Mouse (Mus musculus): Measurements from ENCODE around the gene Heatr5a. TPM values are rescaled to one million over a fixed set of nuclear protein-coding genes. Genes with fewer than 3 reads are reported as not detected.

Gene Heatr5a
- polyA plus RNA-seq, 1 experiment from 2014 or later: 12.8 TPM

- 87% methylated on average over 10 of the region's 10 CpGs for WGBS
Observed at GRCm38 (mm10) chr12:51947498-51947945, 23.6 kb downstream of the Heatr5a start.

GRCm38 (mm10) chr12:51945331-51945730, 25.8 kb downstream of the Heatr5a start:
- 92% methylated on average over 9 of the region's 9 CpGs for WGBS
- Histone ChIP-seq H3K9ac (ENCODE audit: low read length) (no peak overlapping the region), H3K36me3 (ENCODE audit: control insufficient read depth, insufficient read depth, low read length) (peaks cover 24% of the 10 kb centered on the region), H3K27ac (ENCODE audit: low read length) (no peak overlapping the region), H3K4me2 (ENCODE audit: low read depth, low read length) (no peak overlapping the region), H3K4me1 (ENCODE audit: control insufficient read depth, insufficient read depth, low read length) (no peaks in the 10 kb centered on the region), H3K27me3 (ENCODE audit: control insufficient read depth, insufficient read depth, low read length) (no peaks in the 10 kb centered on the region), H3K4me3 (replicated peaks; ENCODE audit: low read length) (no peak overlapping the region), H3K9me3 (replicated peaks; ENCODE audit: control insufficient read depth, low read length) (peaks cover 4% of the 10 kb centered on the region; the same call in 1 of the 2 replicates)
- ATAC-seq (ENCODE audit: insufficient read depth, low FRiP score): no peak

More at GRCm38 (mm10) chr12:51947498-51947945, 23.6 kb downstream of the Heatr5a start:
- no peak overlapping the region for H3K27ac ChIP-seq (ENCODE audit: low read length)
- peaks cover 33% of the 10 kb centered on the region for H3K36me3 ChIP-seq (ENCODE audit: control insufficient read depth, insufficient read depth, low read length)
- H3K9me3 ChIP-seq (replicated peaks; ENCODE audit: control insufficient read depth, low read length): peaks cover 4% of the 10 kb centered on the region; the same call in 1 of the 2 replicates
- no peak overlapping the region for H3K4me2 ChIP-seq (ENCODE audit: low read depth, low read length)
- H3K27me3 ChIP-seq (ENCODE audit: control insufficient read depth, insufficient read depth, low read length): no peaks in the 10 kb centered on the region
- H3K4me1 ChIP-seq (ENCODE audit: control insufficient read depth, insufficient read depth, low read length): no peaks in the 10 kb centered on the region
- no peak overlapping the region for H3K4me3 ChIP-seq (replicated peaks; ENCODE audit: low read length)
- H3K9ac ChIP-seq (ENCODE audit: low read length): no peak overlapping the region
- no peak for ATAC-seq (ENCODE audit: insufficient read depth, low FRiP score)

DNA sequence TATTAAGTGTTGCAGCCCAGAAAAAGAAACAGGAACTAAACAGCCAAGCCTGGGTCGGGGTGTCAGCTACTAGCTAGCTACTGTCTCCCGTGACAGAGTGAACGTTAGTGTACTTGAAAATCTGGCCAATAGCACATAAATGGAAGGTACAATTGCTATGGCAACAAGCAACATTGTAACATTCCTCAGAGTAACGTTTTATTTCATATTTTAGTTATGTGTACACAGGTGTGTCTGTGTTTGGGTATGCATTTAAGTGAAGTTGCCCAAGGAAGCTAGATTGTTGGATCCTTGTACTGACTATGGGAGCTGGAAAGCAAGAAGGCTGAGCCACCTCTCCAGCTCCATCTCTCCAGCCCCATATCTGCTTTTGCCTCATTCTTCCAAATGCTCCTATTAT, 31.3 kb downstream of the Heatr5a start:
- Histone ChIP-seq H3K27me3 (ENCODE audit: control insufficient read depth, insufficient read depth, low read length) (no peaks in the 10 kb centered on the region), H3K36me3 (ENCODE audit: control insufficient read depth, insufficient read depth, low read length) (peaks cover 13% of the 10 kb centered on the region; the same call in 1 of the 2 replicates)

DNA sequence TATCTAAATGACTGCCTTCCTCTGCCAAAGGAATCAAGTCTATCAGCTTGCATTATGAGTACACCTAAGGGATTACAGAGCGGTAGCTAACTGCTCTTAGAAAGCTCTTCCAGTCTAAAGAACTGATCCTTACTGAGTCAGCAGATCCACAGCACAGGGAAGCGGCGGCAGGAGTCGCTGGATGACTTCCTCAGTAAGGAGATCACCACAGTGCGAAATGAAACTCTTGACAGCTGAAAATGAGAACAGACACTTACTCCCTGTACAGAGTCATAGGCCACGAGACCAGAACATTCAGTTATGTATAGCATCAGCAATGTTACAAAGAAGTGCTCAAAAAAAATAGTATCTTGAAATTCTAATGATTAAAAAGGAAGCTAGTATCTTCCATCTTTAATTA, 33.2 kb downstream of the Heatr5a start:
- H3K36me3 ChIP-seq (ENCODE audit: control insufficient read depth, insufficient read depth, low read length): peaks cover 14% of the 10 kb centered on the region; the same call in 1 of the 2 replicates

More for the DNA sequence above, 31.3 kb downstream of the Heatr5a start:
- 70% methylated on average over 4 of the region's 4 CpGs for WGBS
- Histone ChIP-seq H3K4me1 (ENCODE audit: control insufficient read depth, insufficient read depth, low read length) (no peaks in the 10 kb centered on the region), H3K9ac (ENCODE audit: low read length) (no peak overlapping the region), H3K4me2 (ENCODE audit: low read depth, low read length) (no peak overlapping the region), H3K27ac (ENCODE audit: low read length) (no peak overlapping the region), H3K4me3 (replicated peaks; ENCODE audit: low read length) (no peak overlapping the region), H3K9me3 (replicated peaks; ENCODE audit: control insufficient read depth, low read length) (no peaks in the 10 kb centered on the region)
- no peak for ATAC-seq (ENCODE audit: insufficient read depth, low FRiP score)

DNA sequence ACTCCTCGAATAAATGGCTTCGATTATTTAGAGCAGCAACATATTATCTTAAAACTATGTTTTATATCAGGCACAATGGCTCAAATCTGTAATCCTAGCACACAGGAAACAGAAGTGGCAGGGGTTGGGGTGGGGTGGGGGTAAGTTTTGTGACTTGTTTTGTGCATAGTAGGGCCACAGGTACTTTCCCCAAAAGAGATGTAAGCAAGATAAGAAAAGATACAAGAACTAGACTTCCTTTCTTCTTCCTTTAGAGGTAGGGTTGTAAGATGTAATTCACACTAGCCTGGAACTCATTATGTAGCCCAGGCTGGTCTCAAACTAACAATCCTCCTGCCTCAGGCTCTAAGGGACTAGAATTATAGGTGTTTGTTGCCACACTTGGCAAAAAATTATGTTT, 41.5 kb downstream of the Heatr5a start:
- no peak overlapping the region for H3K9ac ChIP-seq (ENCODE audit: low read length)
- no peak overlapping the region for H3K4me3 ChIP-seq (replicated peaks; ENCODE audit: low read length)
- H3K27me3 ChIP-seq (ENCODE audit: control insufficient read depth, insufficient read depth, low read length): no peaks in the 10 kb centered on the region
- WGBS: 95% methylated on average over 2 of the region's 2 CpGs
- H3K9me3 ChIP-seq (replicated peaks; ENCODE audit: control insufficient read depth, low read length): no peaks in the 10 kb centered on the region
- H3K4me1 ChIP-seq (ENCODE audit: control insufficient read depth, insufficient read depth, low read length): no peaks in the 10 kb centered on the region
- peaks cover 5% of the 10 kb centered on the region; the same call in 1 of the 2 replicates for H3K36me3 ChIP-seq (ENCODE audit: control insufficient read depth, insufficient read depth, low read length)
- H3K4me2 ChIP-seq (ENCODE audit: low read depth, low read length): no peak overlapping the region
- ATAC-seq (ENCODE audit: insufficient read depth, low FRiP score): no peak
- H3K27ac ChIP-seq (ENCODE audit: low read length): no peak overlapping the region

More for the DNA sequence above, 33.2 kb downstream of the Heatr5a start:
- Histone ChIP-seq H3K4me2 (ENCODE audit: low read depth, low read length) (no peak overlapping the region), H3K4me1 (ENCODE audit: control insufficient read depth, insufficient read depth, low read length) (no peaks in the 10 kb centered on the region), H3K9me3 (replicated peaks; ENCODE audit: control insufficient read depth, low read length) (no peaks in the 10 kb centered on the region), H3K27me3 (ENCODE audit: control insufficient read depth, insufficient read depth, low read length) (no peaks in the 10 kb centered on the region), H3K4me3 (replicated peaks; ENCODE audit: low read length) (no peak overlapping the region), H3K27ac (ENCODE audit: low read length) (no peak overlapping the region), H3K9ac (ENCODE audit: low read length) (no peak overlapping the region)
- WGBS: 86% methylated on average over 6 of the region's 6 CpGs
- no peak for ATAC-seq (ENCODE audit: insufficient read depth, low FRiP score)

DNA sequence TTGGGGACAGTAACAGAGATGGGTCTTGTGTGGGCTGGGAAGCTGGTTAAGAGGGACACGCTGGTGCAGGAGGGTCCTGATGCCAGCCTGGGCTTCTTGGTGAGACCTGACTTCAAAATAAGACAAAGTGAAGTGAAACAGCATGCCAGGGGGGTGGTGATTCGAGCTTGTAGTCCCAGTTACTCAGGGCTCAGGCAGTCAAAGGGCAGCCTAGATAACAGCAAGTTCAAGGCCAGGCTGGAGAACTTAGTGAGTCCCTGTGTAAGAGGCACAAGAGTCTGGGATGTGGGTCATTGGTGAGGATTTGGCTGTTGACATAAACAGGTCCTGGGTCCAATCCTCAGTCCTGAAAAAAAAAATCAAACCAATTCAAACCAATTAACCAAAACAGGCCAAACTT, 53.9 kb downstream of the Heatr5a start:
- whole genome bisulfite sequencing: 81% methylated on average over 2 of the region's 2 CpGs
- Histone ChIP-seq H3K9me3 (replicated peaks; ENCODE audit: control insufficient read depth, low read length) (no peaks in the 10 kb centered on the region), H3K4me2 (ENCODE audit: low read depth, low read length) (no peak overlapping the region), H3K27ac (ENCODE audit: low read length) (no peak overlapping the region), H3K4me3 (replicated peaks; ENCODE audit: low read length) (no peak overlapping the region), H3K9ac (ENCODE audit: low read length) (no peak overlapping the region), H3K27me3 (ENCODE audit: control insufficient read depth, insufficient read depth, low read length) (no peaks in the 10 kb centered on the region), H3K4me1 (ENCODE audit: control insufficient read depth, insufficient read depth, low read length) (no peaks in the 10 kb centered on the region), H3K36me3 (ENCODE audit: control insufficient read depth, insufficient read depth, low read length) (peaks cover 20% of the 10 kb centered on the region)
- no peak for ATAC-seq (ENCODE audit: insufficient read depth, low FRiP score)

DNA sequence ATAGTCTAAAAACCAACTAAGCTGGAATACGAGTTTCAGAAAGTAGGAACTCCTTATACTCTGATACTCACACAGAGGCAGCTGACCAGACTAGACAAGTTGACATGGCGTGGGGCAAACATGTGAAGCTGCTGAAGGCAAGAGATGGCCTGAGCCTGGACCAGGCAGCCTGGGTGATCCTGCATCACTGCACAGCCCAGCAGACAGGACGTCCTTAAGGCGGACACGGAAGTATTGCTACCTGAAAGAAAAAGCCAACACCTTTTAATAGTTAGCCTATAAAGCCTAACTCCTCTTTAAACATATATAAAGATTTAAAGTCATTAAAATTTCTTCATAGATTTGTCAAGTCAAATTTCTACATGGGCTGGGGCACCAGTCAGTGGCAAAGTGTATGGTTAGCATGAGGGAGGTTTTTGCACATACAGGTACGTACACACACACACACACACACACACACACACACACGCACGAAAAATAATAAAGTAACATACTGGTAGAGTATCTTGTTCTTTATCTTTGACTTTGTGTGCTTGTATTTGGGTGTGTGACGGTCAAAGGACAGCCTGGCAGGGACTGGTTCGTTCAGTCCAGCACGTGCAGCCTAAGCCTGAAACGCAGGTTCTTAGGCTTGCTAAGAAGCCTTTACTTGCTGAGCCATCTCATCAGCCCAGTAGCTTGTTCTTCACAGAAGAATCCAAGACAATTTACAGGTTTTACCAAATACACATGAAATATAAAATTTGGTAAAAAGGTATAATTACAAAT, 56.0 kb downstream of the Heatr5a start:
- WGBS: 78% methylated on average over 12 of the region's 12 CpGs
- Histone ChIP-seq H3K36me3 (ENCODE audit: control insufficient read depth, insufficient read depth, low read length) (peaks cover 11% of the 10 kb centered on the region), H3K27me3 (ENCODE audit: control insufficient read depth, insufficient read depth, low read length) (no peaks in the 10 kb centered on the region), H3K4me2 (ENCODE audit: low read depth, low read length) (peak overlapping the region; percentile 21; the same call in 1 of the 2 replicates), H3K9me3 (replicated peaks; ENCODE audit: control insufficient read depth, low read length) (no peaks in the 10 kb centered on the region), H3K4me1 (ENCODE audit: control insufficient read depth, insufficient read depth, low read length) (no peaks in the 10 kb centered on the region), H3K27ac (ENCODE audit: low read length) (peak overlapping the region; percentile 46; the same call in 1 of the 2 replicates), H3K4me3 (replicated peaks; ENCODE audit: low read length) (no peak overlapping the region), H3K9ac (ENCODE audit: low read length) (no peak overlapping the region)
- ATAC-seq (ENCODE audit: insufficient read depth, low FRiP score): peak; percentile 92

DNA sequence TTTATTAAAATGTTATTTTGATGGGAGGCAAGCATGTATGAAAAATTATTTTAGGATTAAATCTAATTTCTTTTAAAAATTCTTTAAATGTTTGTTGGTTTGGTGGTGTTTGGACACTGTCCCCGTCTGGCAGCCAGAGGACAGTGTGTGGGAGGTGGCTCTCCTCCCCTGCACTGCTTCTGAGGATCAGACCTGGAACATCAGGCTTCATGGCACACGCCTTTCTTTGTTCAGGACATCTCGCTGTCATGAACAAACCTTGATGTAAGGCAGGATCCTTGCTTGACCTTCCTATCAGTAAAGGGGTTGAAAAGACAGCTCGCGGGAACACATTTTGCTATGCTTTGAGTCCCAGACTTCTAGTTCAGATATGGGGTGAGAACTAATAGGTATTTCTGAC, 61.9 kb downstream of the Heatr5a start:
- no peak overlapping the region for H3K4me2 ChIP-seq (ENCODE audit: low read depth, low read length)
- no peak overlapping the region for H3K27ac ChIP-seq (ENCODE audit: low read length)
- 86% methylated on average over 5 of the region's 5 CpGs for WGBS
- no peak overlapping the region for H3K4me3 ChIP-seq (replicated peaks; ENCODE audit: low read length)
- H3K4me1 ChIP-seq (ENCODE audit: control insufficient read depth, insufficient read depth, low read length): no peaks in the 10 kb centered on the region
- ATAC-seq (ENCODE audit: insufficient read depth, low FRiP score): no peak
- no peak overlapping the region for H3K9ac ChIP-seq (ENCODE audit: low read length)
- no peaks in the 10 kb centered on the region for H3K27me3 ChIP-seq (ENCODE audit: control insufficient read depth, insufficient read depth, low read length)
- H3K36me3 ChIP-seq (ENCODE audit: control insufficient read depth, insufficient read depth, low read length): peaks cover 14% of the 10 kb centered on the region
- H3K9me3 ChIP-seq (replicated peaks; ENCODE audit: control insufficient read depth, low read length): no peaks in the 10 kb centered on the region

DNA sequence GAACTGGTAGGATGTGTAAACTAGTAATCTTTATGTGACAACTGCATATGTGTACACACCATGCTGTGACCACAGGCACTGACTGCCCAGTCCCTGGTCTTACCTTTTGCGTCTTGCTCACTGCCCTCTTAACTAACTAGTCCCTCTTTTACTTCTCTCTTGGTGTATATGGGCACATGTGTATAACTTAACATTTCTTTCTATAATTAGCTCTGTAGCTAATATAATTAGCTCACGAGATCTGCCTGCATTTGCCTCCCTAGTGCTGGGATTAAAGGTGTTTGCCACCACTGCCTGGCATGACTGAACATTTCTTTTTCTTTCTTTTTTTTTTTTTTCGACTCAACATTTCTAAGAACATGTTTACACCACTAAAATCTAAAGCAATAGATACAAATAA, 63.6 kb downstream of the Heatr5a start:
- no peak overlapping the region for H3K4me2 ChIP-seq (ENCODE audit: low read depth, low read length)
- no peaks in the 10 kb centered on the region for H3K4me1 ChIP-seq (ENCODE audit: control insufficient read depth, insufficient read depth, low read length)
- H3K27ac ChIP-seq (ENCODE audit: low read length): no peak overlapping the region
- 92% methylated on average over 3 of the region's 3 CpGs for WGBS
- no peak overlapping the region for H3K9ac ChIP-seq (ENCODE audit: low read length)
- no peak for ATAC-seq (ENCODE audit: insufficient read depth, low FRiP score)
- no peaks in the 10 kb centered on the region for H3K9me3 ChIP-seq (replicated peaks; ENCODE audit: control insufficient read depth, low read length)
- peaks cover 7% of the 10 kb centered on the region for H3K36me3 ChIP-seq (ENCODE audit: control insufficient read depth, insufficient read depth, low read length)
- H3K4me3 ChIP-seq (replicated peaks; ENCODE audit: low read length): no peak overlapping the region
- H3K27me3 ChIP-seq (ENCODE audit: control insufficient read depth, insufficient read depth, low read length): no peaks in the 10 kb centered on the region
